Mouse (Mus musculus): ENCODE data around the gene Gm5624. TPM values are rescaled to one million over a fixed set of nuclear protein-coding genes. Genes with fewer than 3 reads are reported as not detected.
"Not testable (repeated sequence)": the region's sequence is repeated elsewhere in the genome, so short reads cannot be mapped to it uniquely, and the experiment has no call there.

Gm5624 gene
- total RNA-seq (2021) (not detected), polyA plus RNA-seq (2012; rRNA removed) (not detected in 2 replicates)
- long read RNA-seq = 0 reads

GRCm38 (mm10) chr14:44627737-44628136 is at the start of gene Gm5624:
Gene Gm5624 (minus strand): TSS chr14:44627938.
- WGBS = 60% methylated on average over 4 of the region's 4 CpGs
- intact Hi-C loops (cut with DNase I); DNase-seq: not testable (repeated sequence)

GRCm38 (mm10) chr14:44591765-44592164 is 36.0 kb downstream of the Gm5624 start:
- H3K79me2 ChIP-seq (replicated peaks; ENCODE audit: control insufficient read depth, insufficient read depth, low read length); H3K27ac ChIP-seq; H3K27me3 ChIP-seq (ENCODE audit: control insufficient read depth, insufficient read depth, low read length); intact Hi-C loops (cut with DNase I); H3K4me1 ChIP-seq (ENCODE audit: control insufficient read depth, insufficient read depth, low read length); H3K9ac ChIP-seq (ENCODE audit: low read depth, low read length); DNase-seq; H3K4me3 ChIP-seq; H3K36me3 ChIP-seq (ENCODE audit: control insufficient read depth, insufficient read depth, low read length): not testable (repeated sequence)
- 39% methylated on average over 2 of the region's 2 CpGs for WGBS

More at GRCm38 (mm10) chr14:44627737-44628136, at the start of gene Gm5624:
- not testable (repeated sequence) for H3K27ac ChIP-seq; H3K36me3 ChIP-seq (ENCODE audit: control insufficient read depth, insufficient read depth, low read length); H3K9ac ChIP-seq (ENCODE audit: low read depth, low read length); H3K79me2 ChIP-seq (replicated peaks; ENCODE audit: control insufficient read depth, insufficient read depth, low read length); H3K4me1 ChIP-seq (ENCODE audit: control insufficient read depth, insufficient read depth, low read length); H3K27me3 ChIP-seq (ENCODE audit: control insufficient read depth, insufficient read depth, low read length); H3K4me3 ChIP-seq

DNA sequence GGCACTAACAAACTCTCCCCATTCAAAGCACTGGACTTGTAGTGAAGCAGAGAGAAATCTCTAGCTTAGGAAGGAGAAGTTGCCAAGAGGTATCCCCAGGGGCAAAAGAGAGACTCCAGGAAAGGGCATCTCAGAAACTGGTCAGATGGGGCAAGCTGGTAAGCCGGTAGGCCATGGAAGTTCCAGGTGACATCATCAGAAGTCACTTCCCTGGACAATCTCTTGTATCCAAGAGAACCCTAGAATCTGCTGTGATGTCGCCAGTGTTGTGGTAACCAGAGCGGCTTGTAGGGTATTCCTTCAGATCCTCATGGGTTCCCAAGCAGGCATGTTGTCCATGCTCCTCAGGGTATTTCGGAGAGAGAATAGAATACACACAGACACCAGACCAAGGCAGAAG is 44.9 kb downstream of the Gm5624 start, which contains the start of gene Gm8247:
Gm8247 (plus strand) TSS at position 301 of the 400 bp plus-strand sequence.
- H3K9ac ChIP-seq (ENCODE audit: low read depth, low read length); intact Hi-C loops (cut with DNase I); H3K36me3 ChIP-seq (ENCODE audit: control insufficient read depth, insufficient read depth, low read length); H3K4me3 ChIP-seq; H3K27me3 ChIP-seq (ENCODE audit: control insufficient read depth, insufficient read depth, low read length); H3K79me2 ChIP-seq (replicated peaks; ENCODE audit: control insufficient read depth, insufficient read depth, low read length); H3K27ac ChIP-seq; H3K4me1 ChIP-seq (ENCODE audit: control insufficient read depth, insufficient read depth, low read length); DNase-seq: not testable (repeated sequence)
- WGBS = 81% methylated on average over 4 of the region's 4 CpGs

DNA sequence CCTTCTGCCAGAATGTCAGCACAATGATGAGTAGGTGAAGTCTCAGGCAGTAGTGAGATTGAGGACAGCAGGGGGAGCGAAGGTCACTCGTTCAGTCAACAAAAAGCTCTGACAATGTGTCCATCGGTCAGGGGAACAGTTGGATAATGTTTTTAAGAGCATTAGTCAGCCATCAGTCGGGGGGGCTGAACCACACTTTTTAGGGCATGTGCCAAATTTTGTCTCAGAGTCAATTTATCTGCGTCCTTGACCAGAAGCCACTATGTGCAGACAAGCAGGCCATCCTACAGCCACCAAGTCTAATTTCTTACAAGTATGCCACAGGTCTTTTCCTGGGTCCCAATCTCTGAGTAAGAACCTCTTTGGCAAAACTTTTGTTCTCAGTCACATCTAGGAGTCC is 79.8 kb downstream of the Gm5624 start:
- H3K9ac ChIP-seq (ENCODE audit: low read depth, low read length); H3K4me1 ChIP-seq (ENCODE audit: control insufficient read depth, insufficient read depth, low read length); DNase-seq; H3K36me3 ChIP-seq (ENCODE audit: control insufficient read depth, insufficient read depth, low read length); H3K79me2 ChIP-seq (replicated peaks; ENCODE audit: control insufficient read depth, insufficient read depth, low read length); H3K27me3 ChIP-seq (ENCODE audit: control insufficient read depth, insufficient read depth, low read length); H3K27ac ChIP-seq; H3K4me3 ChIP-seq; intact Hi-C loops (cut with DNase I): not testable (repeated sequence)
- WGBS = 71% methylated on average over 5 of the region's 5 CpGs

- H3K79me2 ChIP-seq (replicated peaks; ENCODE audit: control insufficient read depth, insufficient read depth, low read length); H3K4me1 ChIP-seq (ENCODE audit: control insufficient read depth, insufficient read depth, low read length); H3K4me3 ChIP-seq; intact Hi-C loops (cut with DNase I); H3K9ac ChIP-seq (ENCODE audit: low read depth, low read length); DNase-seq; H3K36me3 ChIP-seq (ENCODE audit: control insufficient read depth, insufficient read depth, low read length); H3K27ac ChIP-seq; H3K27me3 ChIP-seq (ENCODE audit: control insufficient read depth, insufficient read depth, low read length): not testable (repeated sequence)
- 73% methylated on average over 5 of the region's 5 CpGs for WGBS
These were observed 109.8 kb downstream of the Gm5624 start, which contains the start of gene Gm17093 for GRCm38 (mm10) chr14:44517976-44518375. Gene Gm17093 (plus strand): TSS chr14:44518276.

Other genes with a start within 250 kb of the Gm5624 start
- gene Gm3371, start 217.2 kb downstream of the Gm5624 start, total RNA-seq (2021) = not detected
- not detected in 2 replicates for gene Gm3371, start 217.2 kb downstream of the Gm5624 start, polyA plus RNA-seq (2012; rRNA removed)
- gene Gm8232, start 194.3 kb downstream of the Gm5624 start, total RNA-seq (2021) = not detected
- gene Gm8232, start 194.3 kb downstream of the Gm5624 start, polyA plus RNA-seq (2012; rRNA removed) = not detected in 2 replicates
- not detected for gene BC061237, start 135.5 kb downstream of the Gm5624 start, total RNA-seq (2021)
- gene BC061237, start 135.5 kb downstream of the Gm5624 start, polyA plus RNA-seq (2012; rRNA removed) = not detected in 2 replicates
- not detected for gene Gm17093, start 109.7 kb downstream of the Gm5624 start, total RNA-seq (2021)
- gene Gm17093, start 109.7 kb downstream of the Gm5624 start, polyA plus RNA-seq (2012; rRNA removed) = not detected in 2 replicates
- not detected for gene Gm8247, start 44.8 kb downstream of the Gm5624 start, total RNA-seq (2021)
- gene Gm8247, start 44.8 kb downstream of the Gm5624 start, polyA plus RNA-seq (2012; rRNA removed) = not detected in 2 replicates
- gene Gm8257, start 78.5 kb upstream of the Gm5624 start, total RNA-seq (2021) = not detected
- not detected in 2 replicates for gene Gm8257, start 78.5 kb upstream of the Gm5624 start, polyA plus RNA-seq (2012; rRNA removed)
- not detected for gene Gm8267, start 122.4 kb upstream of the Gm5624 start, total RNA-seq (2021)
- not detected in 2 replicates for gene Gm8267, start 122.4 kb upstream of the Gm5624 start, polyA plus RNA-seq (2012; rRNA removed)
- gene Ptgdr, start 231.4 kb upstream of the Gm5624 start, total RNA-seq (2021) = not detected
- not detected in 2 replicates for gene Ptgdr, start 231.4 kb upstream of the Gm5624 start, polyA plus RNA-seq (2012; rRNA removed)